Mouse (Mus musculus) CD4-positive naive resting alpha-beta T cell, adult 76 days (primary cell): ENCODE results near the gene Eef1akmt3. TPM values are rescaled to one million over a fixed set of nuclear protein-coding genes. Genes with fewer than 3 reads are reported as not detected.

Experiments
- total RNA-seq: library from RNA; stranded (reverse); gene quantifications from one replicate; pipeline ENCODE4 v1.2.4, GENCODE M21; 2023

Eef1akmt3 gene
- 0.53 TPM for total RNA-seq

DNA sequence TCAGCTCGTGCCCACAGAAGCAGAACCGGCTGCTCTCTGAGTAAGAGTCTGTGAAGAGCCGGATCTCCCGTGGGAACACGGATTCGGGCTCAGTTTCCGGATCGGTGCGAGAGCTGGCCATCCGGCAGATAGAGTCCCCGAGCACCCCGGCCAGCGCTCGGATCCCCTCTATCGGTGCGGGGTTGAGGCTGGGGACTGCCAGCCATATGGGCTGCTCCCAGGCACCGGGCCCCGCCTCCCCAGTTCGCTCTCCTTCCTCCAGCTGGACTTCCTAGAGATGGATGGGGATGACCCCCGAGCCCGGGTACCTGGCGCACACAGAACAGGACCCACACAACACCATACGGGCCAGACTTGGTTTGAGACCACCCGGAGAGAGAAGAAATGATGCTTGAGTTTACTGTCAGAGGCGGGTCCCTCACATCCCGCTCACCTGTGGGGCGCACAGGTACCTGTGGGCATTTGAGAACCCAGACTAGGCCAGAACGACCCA, at the start of gene Eef1akmt3, which contains the start of gene Mettl1:
TSS of gene Eef1akmt3 (minus strand) at position 240 of the 493 bp plus-strand sequence.
TSS of gene Mettl1 (plus strand) at position 141 of the 493 bp plus-strand sequence.

DNA sequence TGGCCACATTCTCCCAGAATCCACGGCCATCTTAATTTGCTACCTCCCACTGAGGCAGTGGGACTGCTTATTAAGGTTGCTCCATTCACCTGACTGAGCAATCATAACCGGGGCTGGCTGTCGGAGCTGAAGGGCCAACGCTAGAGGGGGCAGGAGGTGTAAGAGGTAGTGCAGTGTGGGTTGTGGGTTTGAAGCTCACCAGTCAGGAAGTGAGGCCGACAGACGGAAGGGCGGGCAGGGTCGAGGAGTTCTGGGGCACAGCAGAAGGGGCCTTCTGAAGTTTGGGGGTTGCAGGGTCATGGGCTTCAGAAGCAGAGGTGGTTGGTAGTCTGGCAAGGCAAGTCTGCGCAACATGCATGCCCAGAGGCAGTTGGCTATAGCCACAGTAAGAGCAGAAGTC, 33.8 kb upstream of the Eef1akmt3 start, which contains the start of gene Agap2:
TSS of gene Agap2 (plus strand) at position 205 of the 400 bp plus-strand sequence.

DNA sequence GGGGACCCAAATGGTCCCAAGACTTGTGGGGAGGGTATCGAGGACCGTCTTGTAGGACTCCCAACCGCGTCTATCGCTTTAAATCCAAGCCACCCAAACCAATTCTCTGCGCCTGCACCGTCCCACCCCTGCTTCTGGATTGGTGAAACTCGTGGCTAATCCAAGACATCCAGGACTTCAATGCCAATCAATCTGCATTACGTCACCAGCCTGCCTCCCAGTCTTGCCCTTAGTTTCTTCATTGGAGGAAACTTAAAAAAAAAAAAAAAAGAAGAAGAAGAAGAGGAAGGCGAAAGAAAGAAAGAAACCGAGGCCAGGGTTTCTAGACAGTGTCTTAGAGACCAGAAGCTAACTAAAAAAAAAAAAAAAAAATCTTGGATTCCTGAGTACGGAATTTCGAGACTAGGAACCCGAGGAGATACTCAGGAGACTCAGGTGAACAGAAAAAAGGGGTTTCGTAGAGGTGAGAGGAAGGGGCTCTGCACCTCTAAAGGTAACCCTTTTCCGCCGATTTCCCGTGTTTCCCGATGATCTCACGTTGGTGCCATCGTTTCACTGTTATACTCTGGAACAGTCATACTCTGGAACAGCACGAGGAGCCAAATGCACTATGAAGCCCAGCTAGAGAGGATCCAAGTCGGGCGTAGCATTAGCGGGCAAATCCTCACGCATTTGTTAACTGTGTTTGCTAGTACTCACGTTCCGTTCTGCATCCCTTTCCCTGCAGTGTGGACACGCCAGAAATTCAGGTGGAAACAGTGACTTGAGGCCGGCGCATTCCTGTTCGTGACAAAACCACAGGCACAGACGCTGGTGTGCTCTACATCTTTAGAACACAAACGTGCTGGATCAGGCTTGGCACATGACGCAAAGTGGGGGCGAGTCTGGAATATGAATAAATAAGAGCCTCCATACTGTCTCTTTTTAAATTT, 29.1 kb upstream of the Eef1akmt3 start, which contains the start of gene Tspan31:
TSS of gene Tspan31 (minus strand) at position 75 of the 932 bp plus-strand sequence.

DNA sequence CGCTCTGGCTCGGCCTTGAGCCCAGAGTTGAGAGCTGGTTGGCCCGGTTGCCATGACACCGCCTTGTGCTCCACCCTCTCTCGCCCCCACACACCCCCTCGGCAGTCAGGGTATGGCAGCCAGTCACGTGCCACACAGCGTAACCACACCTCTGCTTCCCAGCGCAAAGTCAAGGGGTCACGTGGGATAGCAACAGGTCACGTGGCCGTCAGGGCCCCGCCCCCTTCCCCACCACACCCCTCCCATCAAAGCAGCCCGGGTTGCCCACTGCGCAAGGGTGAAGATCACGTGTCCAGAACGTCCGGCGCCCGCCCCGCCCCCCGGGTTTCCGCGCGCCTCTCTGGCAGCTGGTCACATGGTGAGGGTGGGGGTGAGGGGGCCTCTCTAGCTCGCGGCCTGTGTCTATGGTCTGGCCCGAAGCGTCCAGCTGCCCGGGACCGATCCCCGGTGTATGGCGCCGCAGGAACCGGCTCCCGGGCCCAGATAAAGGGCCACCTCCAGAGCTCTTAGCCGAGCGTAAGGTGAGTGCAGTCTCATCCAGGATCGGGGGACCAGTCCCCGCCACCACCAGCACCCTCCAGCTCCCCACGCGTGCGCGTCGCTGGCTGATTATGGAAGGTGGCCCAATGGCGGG, 22.0 kb upstream of the Eef1akmt3 start, which contains the start of gene Cdk4:
TSS of gene Cdk4 (plus strand) at position 296 of the 634 bp plus-strand sequence.

DNA sequence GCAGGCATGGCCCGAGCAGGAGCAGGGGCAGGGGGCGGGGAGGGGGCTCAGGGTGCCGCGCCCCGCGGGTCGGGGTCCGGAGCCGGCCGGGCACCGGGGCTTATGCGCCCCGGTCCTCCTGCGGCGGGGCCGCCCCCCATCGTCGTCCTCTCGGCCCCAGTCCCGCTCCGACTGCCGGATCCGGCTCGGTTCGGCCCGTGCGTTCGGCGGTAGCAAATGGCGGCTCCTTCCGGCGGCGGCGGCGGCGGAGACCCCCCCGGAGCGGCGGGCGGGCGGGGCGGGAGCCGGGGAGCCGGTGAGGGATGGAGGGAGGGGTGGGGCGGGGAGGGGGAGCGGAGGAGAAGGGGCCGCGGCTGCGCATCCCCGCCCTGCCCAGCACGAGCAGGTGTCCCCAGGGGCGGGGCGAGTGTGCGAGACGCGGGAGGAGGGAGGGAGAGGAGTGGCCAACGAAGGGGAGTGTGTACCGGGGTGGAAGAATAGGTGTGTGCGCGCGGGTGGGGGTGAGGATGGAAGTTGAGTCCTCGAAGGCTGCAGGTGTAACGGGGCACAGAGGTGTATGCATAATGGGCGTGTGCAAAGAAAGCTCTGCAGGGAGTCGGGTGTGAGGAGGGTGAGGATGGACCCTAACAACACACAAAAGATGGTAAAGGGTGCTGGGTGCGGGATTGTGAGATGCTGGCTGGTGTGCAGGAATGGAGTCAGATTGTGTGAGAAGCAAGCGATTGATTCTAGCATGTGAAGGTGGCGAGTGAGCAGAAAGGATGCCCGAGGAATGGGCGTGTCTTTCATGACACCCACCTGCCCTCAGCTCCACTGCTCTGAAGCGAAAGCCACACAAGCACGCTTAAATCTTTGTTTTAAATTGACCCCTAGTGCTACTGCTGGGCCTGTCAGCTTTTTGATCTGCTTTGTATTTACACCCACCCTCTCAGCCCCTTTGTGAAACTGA, 18.9 kb upstream of the Eef1akmt3 start, which contains the start of gene March9:
TSS of gene March9 (minus strand) at position 217 of the 949 bp plus-strand sequence.

DNA sequence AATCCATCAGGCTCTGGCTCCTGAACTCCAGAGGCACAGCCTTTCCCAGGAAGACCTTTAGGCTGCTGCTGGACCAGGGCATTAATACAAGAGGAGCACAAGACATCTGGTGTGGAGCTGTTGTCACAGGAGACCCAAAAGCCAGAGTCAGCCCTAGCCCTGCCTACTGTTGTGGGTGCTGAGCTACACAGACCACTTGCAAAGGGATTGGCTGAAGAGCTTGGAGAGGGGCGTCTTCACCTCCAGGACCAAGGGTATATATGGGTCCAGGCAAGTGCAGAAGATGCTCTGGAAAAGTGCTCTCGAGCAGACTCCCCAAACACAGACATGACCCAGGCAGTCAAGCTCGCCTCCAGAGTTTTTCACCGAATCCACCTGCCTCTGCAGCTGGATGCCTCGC, 6.6 kb upstream of the Eef1akmt3 start, which contains the start of gene Cyp27b1:
TSS of gene Cyp27b1 (plus strand) at position 297 of the 400 bp plus-strand sequence.

DNA sequence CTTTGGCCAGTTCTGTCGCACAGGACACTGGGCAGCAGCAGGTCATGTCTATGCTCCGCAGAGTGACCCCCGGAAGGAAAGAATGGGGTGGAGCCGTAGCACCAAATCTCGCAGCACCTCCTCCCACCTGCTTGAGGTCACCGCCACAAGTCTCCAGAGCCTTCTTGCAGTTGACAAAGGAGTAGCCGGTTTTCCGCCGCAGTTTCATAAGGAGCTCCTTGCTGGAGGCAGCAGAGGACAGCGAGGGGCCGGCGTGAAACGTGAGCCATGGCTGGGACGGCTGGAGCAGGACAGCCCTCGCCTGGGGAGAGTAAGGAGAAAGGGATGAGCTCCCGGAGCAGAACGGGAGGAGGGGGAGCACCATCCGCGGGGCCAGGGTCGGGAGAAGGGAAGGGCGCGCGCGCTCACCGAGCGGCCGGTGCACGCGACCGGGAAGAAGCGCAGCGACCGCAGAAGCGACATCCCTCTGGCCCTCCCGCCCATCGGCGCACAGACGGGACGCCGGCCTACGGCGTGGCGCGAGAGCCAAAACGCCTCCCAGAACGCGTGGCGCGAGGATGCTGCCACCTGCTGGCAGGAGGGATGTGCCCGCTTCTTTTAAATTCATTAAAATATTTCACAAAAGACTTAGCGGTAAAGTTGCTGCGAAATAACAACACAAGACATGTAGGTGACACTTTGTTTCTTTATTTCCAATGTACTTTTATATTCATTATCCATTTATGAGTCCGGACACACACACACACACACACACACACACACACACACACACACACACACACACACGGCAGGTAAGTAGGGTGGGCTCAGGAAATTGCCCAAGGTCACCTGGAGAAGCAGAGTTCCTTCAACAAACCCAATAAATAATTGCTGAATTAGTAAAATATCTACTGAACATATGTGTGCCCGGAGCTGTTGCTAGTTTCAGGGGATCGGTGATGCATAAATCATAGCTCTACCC, 10.7 kb downstream of the Eef1akmt3 start, which contains the start of gene Tsfm:
TSS of gene Tsfm (minus strand) at position 505 of the 961 bp plus-strand sequence.

DNA sequence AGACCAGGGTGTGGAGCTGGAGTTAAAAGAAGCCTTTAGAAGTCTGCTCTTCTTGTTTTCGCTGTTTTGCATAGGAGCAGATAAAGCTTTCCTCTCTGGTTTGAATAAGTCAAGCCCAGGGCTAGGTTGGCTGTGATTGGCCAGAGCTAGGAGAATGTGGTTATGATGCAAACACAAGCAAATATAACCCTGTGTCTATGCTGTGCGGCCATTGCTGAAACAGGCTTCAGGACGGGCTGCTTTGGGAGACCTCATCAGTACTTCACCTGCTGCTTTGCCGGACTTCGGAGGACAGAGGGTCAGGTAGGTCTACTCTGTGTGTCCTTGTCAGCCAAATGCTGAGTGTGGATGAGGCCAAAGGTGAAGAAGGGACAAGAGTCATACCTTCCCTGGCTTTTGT, 40.8 kb downstream of the Eef1akmt3 start, which contains the start of gene Avil:
TSS of gene Avil (plus strand) at position 181 of the 400 bp plus-strand sequence.

Other genes starting within 250 kb of the Eef1akmt3 start
- 6.4 TPM for gene Atp23, start 140.2 kb downstream of the Eef1akmt3 start, total RNA-seq
- 104 TPM for gene Ctdsp2, start 62.8 kb downstream of the Eef1akmt3 start, total RNA-seq
- 2.0 TPM for gene Avil, start 40.8 kb downstream of the Eef1akmt3 start, total RNA-seq
- gene Tsfm, start 10.7 kb downstream of the Eef1akmt3 start, total RNA-seq = 13.5 TPM
- gene Mettl1, start 99 bp downstream of the Eef1akmt3 start, total RNA-seq = 22.7 TPM
- gene Cyp27b1, start 6.7 kb upstream of the Eef1akmt3 start, total RNA-seq = 0.67 TPM
- gene March9, start 18.7 kb upstream of the Eef1akmt3 start, total RNA-seq = 4.1 TPM
- 99.5 TPM for gene Cdk4, start 22.0 kb upstream of the Eef1akmt3 start, total RNA-seq
- gene Tspan31, start 28.8 kb upstream of the Eef1akmt3 start, total RNA-seq = 9.4 TPM
- 142 TPM for gene Agap2, start 33.8 kb upstream of the Eef1akmt3 start, total RNA-seq
- 91.1 TPM for gene Os9, start 79.6 kb upstream of the Eef1akmt3 start, total RNA-seq
- 563 TPM for gene B4galnt1, start 123.7 kb upstream of the Eef1akmt3 start, total RNA-seq
- not detected for gene Slc26a10, start 139.1 kb upstream of the Eef1akmt3 start, total RNA-seq
- not detected for gene Arhgef25, start 148.6 kb upstream of the Eef1akmt3 start, total RNA-seq
- 59.7 TPM for gene Dtx3, start 154.2 kb upstream of the Eef1akmt3 start, total RNA-seq
- 43.6 TPM for gene Pip4k2c, start 170.1 kb upstream of the Eef1akmt3 start, total RNA-seq
- gene Kif5a, start 221.8 kb upstream of the Eef1akmt3 start, total RNA-seq = 0.12 TPM
- gene Dctn2, start 224.9 kb upstream of the Eef1akmt3 start, total RNA-seq = 115 TPM
- gene Mbd6, start 247.5 kb upstream of the Eef1akmt3 start, total RNA-seq = 103 TPM